Mouse (Mus musculus): ENCODE results near the gene Egfem1.

DNA sequence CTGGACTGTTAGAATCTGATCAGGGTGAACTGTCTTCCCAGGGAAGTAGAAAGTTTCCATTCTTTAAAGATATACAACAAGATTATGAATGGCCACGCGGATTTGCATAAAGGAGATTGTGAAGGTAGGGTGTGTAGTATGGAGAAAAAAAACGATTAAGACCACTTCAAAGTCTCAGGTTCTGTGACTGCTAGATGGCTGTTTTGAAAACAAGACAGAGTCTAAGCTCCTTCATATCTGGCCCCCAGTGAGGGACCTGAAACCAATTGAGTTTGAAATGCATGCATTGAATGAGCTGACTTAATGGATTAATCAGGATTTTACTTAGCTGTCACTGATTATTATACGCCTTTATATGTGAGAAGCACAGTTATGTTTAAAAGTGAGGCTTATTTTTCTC is 86.6 kb downstream of the Egfem1 start:
- TF ChIP-seq CTCF (IDR thresholded peaks at IDR 0.05; ENCODE audit: low read depth, low read length) (no peak), POLR2A (IDR thresholded peaks at IDR 0.05; ENCODE audit: borderline replicate concordance, low read depth, low read length) (no peak)

Measured in bone marrow macrophage, adult 2 months (primary cell).